Mouse (Mus musculus): ENCODE measurements around the gene Inf2. TPM values are rescaled to one million over a fixed set of nuclear protein-coding genes. Genes with fewer than 3 reads are reported as not detected.
A peak's percentile ranks its signal among the peaks of the same experiment; 100 is the strongest.

Inf2 gene
- polyA plus RNA-seq, 1 experiment from 2014 or later: 4.3 TPM

GRCm38 (mm10) chr12:112575274-112575986, 13.2 kb upstream of the Inf2 start:
- H3K9ac ChIP-seq: no peak overlapping the region
- H3K4me1 ChIP-seq: peaks cover 36% of the 10 kb centered on the region
- no peak for ATAC-seq (ENCODE audit: insufficient read depth, low FRiP score, low read depth)
- no peaks in the 10 kb centered on the region for H3K27me3 ChIP-seq (replicated peaks)
- no peak overlapping the region for H3K4me3 ChIP-seq (replicated peaks)
- no peaks in the 10 kb centered on the region for H3K36me3 ChIP-seq
- no peaks in the 10 kb centered on the region for H3K9me3 ChIP-seq
- H3K4me2 ChIP-seq: no peak overlapping the region
- WGBS: 57% methylated on average over 8 of the region's 8 CpGs
- H3K27ac ChIP-seq: peak overlapping the region; percentile 93

DNA sequence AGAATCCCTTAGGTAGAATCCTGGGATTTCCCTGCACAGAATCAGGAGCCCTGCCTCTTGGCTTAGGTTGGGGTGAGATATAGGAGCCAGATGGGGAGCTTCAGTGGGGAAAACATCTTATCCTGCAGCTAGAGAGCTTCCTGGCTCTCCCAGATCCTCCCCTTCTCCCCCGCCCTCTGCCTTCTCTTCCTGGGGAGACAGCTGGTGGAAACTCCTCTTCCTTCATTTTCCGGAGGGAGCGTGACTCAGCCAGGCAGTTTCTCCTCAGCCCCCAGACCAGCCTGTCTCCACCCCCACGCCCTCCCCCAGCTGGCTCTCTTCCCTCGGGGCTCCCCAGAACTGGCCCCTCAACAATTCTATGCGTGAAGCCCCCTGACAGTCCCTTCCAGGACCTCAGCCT, 12.2 kb upstream of the Inf2 start:
- Histone ChIP-seq H3K4me3 (replicated peaks) (no peak overlapping the region), H3K27ac (peak overlapping the region; percentile 93), H3K36me3 (no peaks in the 10 kb centered on the region), H3K4me2 (peak overlapping the region; percentile 43), H3K4me1 (peaks cover 39% of the 10 kb centered on the region), H3K9ac (no peak overlapping the region), H3K9me3 (no peaks in the 10 kb centered on the region), H3K27me3 (replicated peaks) (no peaks in the 10 kb centered on the region)
- peak; percentile 60; the same call in 1 of the 2 replicates for ATAC-seq (ENCODE audit: insufficient read depth, low FRiP score, low read depth)
- WGBS: 15% methylated on average over 6 of the region's 6 CpGs

DNA sequence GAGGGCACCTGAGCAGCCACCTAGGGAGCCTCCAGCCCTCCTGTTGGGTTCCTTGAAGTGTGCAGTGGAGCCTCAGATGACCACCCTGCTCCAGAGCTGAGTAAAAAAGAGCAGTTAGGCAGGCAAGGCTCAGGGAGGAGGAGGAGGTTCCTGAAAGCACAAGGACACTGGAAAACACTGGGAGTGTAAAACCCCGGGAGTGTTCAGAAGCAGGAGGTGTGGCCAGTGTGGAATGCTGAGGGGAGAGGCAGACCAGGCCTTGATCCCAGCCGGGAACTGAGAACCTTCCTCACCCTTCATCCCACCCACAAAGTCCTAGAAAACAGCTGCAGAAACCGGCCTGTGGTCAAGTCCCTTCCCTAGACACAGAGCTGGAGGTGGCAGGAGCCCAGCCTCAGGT, 11.8 kb upstream of the Inf2 start:
- peak; percentile 77 for ATAC-seq (ENCODE audit: insufficient read depth, low FRiP score, low read depth)
- H3K27me3 ChIP-seq (replicated peaks): no peaks in the 10 kb centered on the region
- H3K4me3 ChIP-seq (replicated peaks): no peak overlapping the region
- H3K9ac ChIP-seq: no peak overlapping the region
- peak overlapping the region; percentile 43 for H3K4me2 ChIP-seq
- no peaks in the 10 kb centered on the region for H3K9me3 ChIP-seq
- H3K4me1 ChIP-seq: peaks cover 39% of the 10 kb centered on the region
- H3K27ac ChIP-seq: peak overlapping the region; percentile 93
- no peaks in the 10 kb centered on the region for H3K36me3 ChIP-seq
- 4% methylated on average over 3 of the region's 3 CpGs for WGBS

GRCm38 (mm10) chr12:112578296-112579090, 10.1 kb upstream of the Inf2 start:
- Histone ChIP-seq H3K27ac (no peak overlapping the region), H3K4me3 (replicated peaks) (no peak overlapping the region), H3K27me3 (replicated peaks) (no peaks in the 10 kb centered on the region), H3K36me3 (no peaks in the 10 kb centered on the region), H3K9me3 (no peaks in the 10 kb centered on the region), H3K4me2 (no peak overlapping the region), H3K9ac (no peak overlapping the region), H3K4me1 (peaks cover 39% of the 10 kb centered on the region)
- ATAC-seq (ENCODE audit: insufficient read depth, low FRiP score, low read depth): no peak
- WGBS: 66% methylated on average over 6 of the region's 6 CpGs

DNA sequence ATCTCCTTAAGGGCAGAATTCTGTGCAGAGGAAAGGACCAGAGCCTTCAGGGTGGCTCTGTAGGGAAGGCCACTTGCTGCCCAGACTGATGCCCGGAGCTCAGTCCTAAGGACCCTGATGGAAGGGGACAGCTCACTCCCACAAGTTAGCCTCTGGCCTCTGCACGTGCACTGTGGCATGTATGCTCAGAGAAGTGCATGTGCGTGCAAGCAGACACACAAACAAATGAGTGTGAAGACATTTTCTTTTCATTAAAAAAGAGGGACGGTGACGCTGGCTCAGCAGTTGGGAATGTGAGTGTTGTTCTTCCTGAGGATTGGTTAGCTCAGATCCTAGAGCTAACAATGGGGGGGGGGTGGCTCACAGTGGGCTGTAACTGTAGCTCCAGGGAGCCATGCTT, 9.2 kb upstream of the Inf2 start:
- Histone ChIP-seq H3K4me3 (replicated peaks) (no peak overlapping the region), H3K9ac (no peak overlapping the region), H3K27me3 (replicated peaks) (no peaks in the 10 kb centered on the region), H3K9me3 (no peaks in the 10 kb centered on the region), H3K27ac (peak overlapping the region; percentile 23; the same call in 1 of the 2 replicates), H3K4me2 (no peak overlapping the region), H3K36me3 (no peaks in the 10 kb centered on the region), H3K4me1 (peaks cover 39% of the 10 kb centered on the region)
- WGBS: 45% methylated on average over 5 of the region's 5 CpGs
- no peak for ATAC-seq (ENCODE audit: insufficient read depth, low FRiP score, low read depth)

DNA sequence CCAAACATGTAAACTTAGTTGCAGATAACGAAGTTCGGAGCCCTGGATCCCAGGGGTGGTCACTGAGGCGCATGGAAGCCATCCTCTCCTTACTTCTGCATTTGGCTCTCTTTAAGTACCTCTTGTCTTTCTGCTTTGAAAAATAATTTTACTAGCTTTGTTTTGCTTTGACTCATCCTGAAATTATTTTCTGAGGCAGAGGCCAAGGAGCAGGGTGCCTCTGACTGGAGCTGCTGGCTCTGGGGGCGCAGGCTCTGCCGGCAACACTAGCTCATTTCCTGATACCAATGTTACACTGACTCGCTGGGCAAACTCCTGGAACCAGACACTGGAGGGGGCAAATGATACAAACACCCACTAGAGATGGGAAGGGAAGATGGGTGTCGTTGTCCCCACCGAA, 8.7 kb upstream of the Inf2 start:
- Histone ChIP-seq H3K9me3 (no peaks in the 10 kb centered on the region), H3K4me2 (no peak overlapping the region), H3K27ac (0 out of 2 replicates have a peak overlapping the region, but pooled peaks have one; percentile 4), H3K9ac (no peak overlapping the region), H3K4me1 (peaks cover 39% of the 10 kb centered on the region), H3K36me3 (no peaks in the 10 kb centered on the region), H3K27me3 (replicated peaks) (no peaks in the 10 kb centered on the region), H3K4me3 (replicated peaks) (no peak overlapping the region)
- ATAC-seq (ENCODE audit: insufficient read depth, low FRiP score, low read depth): no peak
- 72% methylated on average over 8 of the region's 8 CpGs for WGBS

- no peak for ATAC-seq (ENCODE audit: insufficient read depth, low FRiP score, low read depth)
- WGBS: 71% methylated on average over 3 of the region's 3 CpGs
Measured at GRCm38 (mm10) chr12:112581113-112581512, 7.5 kb upstream of the Inf2 start.

DNA sequence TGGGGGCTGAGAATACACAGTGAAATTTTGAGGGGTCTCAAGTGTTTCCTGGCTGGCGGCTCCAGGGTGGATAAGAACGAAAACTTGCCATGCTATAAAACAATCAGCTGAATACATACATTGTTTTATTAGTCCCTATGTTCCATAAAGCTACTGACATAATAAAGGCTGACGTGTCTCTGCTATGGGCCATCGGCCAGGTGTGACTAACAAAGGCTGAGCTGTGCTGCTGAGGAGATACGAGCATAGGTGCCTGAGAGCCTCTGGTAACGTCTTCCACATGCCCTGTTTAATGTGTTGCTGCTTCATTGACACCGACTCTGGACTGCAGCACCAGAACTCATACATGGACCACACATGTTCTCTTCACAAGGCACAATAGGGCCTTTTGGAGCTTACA, 3.6 kb upstream of the Inf2 start:
- no peak overlapping the region for H3K27ac ChIP-seq
- ATAC-seq (ENCODE audit: insufficient read depth, low FRiP score, low read depth): no peak

More at GRCm38 (mm10) chr12:112581113-112581512, 7.5 kb upstream of the Inf2 start:
- no peaks in the 10 kb centered on the region for H3K9me3 ChIP-seq
- H3K27me3 ChIP-seq (replicated peaks): no peaks in the 10 kb centered on the region
- H3K4me2 ChIP-seq: no peak overlapping the region
- peaks cover 39% of the 10 kb centered on the region for H3K4me1 ChIP-seq
- H3K36me3 ChIP-seq: no peaks in the 10 kb centered on the region
- H3K4me3 ChIP-seq (replicated peaks): no peak overlapping the region
- H3K9ac ChIP-seq: no peak overlapping the region
- no peak overlapping the region for H3K27ac ChIP-seq

DNA sequence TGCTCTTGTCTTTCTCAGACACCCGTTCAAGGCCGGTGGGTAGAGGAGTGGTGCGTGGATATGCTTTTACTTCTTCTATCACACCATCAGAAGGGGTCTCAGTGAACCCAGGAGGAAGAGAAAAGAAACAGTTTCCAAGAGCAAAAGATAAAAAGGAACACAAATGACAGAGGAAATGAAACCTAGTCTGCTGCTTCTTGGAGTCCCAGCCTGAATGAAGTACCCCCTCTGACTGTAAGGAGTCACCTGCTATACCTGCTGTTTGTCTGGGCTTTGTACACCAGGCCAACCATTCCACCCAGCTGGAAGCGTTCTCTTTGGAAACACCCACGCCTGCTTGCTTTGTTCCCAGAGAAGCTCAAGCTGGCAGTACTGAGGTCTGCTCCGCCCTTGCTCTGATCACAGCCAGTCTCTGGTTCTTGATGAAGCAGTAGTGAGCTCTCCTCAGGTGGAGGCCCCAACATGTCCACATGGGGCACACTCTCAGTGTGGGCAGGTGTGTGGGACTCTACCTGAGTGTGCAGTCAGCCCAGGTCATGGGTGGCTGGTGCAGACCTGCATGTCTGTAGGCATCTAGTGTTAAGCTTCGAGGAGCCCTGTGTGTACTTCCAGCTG, 2.6 kb upstream of the Inf2 start:
- no peak overlapping the region for H3K27ac ChIP-seq
- H3K4me1 ChIP-seq: peaks cover 32% of the 10 kb centered on the region
- H3K4me2 ChIP-seq: no peak overlapping the region
- H3K9me3 ChIP-seq: no peaks in the 10 kb centered on the region
- no peak overlapping the region for H3K9ac ChIP-seq
- 0 out of 2 replicates have a peak, but pooled peaks cover 3% of the 10 kb centered on the region for H3K27me3 ChIP-seq (replicated peaks)
- 72% methylated on average over 7 of the region's 7 CpGs for WGBS
- ATAC-seq (ENCODE audit: insufficient read depth, low FRiP score, low read depth): peak; percentile 13; the same call in 1 of the 2 replicates
- no peaks in the 10 kb centered on the region for H3K36me3 ChIP-seq
- no peak overlapping the region for H3K4me3 ChIP-seq (replicated peaks)

More for the DNA sequence above, 3.6 kb upstream of the Inf2 start:
- Histone ChIP-seq H3K27me3 (replicated peaks) (0 out of 2 replicates have a peak, but pooled peaks cover 3% of the 10 kb centered on the region), H3K4me1 (peaks cover 37% of the 10 kb centered on the region), H3K36me3 (no peaks in the 10 kb centered on the region), H3K9me3 (no peaks in the 10 kb centered on the region), H3K4me3 (replicated peaks) (no peak overlapping the region), H3K4me2 (no peak overlapping the region), H3K9ac (no peak overlapping the region)
- 74% methylated on average over 7 of the region's 7 CpGs for whole genome bisulfite sequencing

DNA sequence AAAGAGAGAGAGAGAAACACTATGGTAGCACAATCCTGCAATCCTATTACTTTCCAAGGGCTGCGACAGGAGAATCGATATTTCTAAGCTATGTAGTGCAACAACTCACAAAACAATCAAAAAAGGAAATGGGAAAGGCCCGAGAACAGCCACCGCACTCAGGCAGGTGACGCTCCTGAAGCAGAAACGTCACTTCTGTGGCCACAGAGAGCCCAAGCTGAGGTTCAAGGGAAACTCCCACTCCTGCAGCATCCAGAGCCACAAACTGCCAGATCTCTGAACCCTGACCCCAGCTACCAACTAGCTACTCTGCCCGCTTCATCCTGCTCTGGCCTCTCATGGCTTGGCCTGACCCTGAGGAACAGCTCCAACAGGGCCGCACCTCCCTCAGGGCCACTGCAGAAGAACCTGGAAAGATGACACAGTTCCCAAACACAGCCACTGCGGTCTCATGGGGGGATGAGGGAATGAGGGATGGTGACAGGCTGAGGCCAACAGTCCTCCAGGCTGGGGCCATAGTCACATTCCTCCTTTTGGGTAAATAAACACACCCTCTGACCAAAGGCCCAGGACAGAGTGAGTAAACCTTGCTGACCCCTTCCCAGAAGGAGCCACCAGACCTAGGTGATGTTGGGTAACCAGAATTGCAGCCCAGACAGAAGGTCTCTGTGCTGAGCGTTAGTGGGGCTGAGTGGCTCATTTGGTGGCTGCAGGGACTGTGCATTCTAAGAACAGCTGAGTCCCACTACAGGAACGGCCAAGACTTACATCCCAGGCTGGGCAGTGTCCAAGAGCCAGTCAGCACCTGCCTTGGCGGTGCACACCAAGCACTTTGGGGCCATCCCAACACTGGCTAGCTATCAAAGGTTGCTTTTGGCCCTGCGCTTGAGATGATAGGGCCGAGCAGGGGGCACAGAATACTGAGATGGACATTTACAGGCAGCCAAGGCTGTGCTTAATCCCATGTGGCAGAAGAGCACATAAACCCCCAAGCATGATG, 1.2 kb upstream of the Inf2 start:
- Histone ChIP-seq H3K4me1 (peaks cover 37% of the 10 kb centered on the region), H3K9ac (no peak overlapping the region), H3K27me3 (replicated peaks) (0 out of 2 replicates have a peak, but pooled peaks cover 3% of the 10 kb centered on the region), H3K36me3 (no peaks in the 10 kb centered on the region), H3K27ac (no peak overlapping the region; the same call in 1 of the 2 replicates), H3K4me3 (replicated peaks) (no peak overlapping the region), H3K4me2 (no peak overlapping the region), H3K9me3 (no peaks in the 10 kb centered on the region)
- ATAC-seq (ENCODE audit: insufficient read depth, low FRiP score, low read depth): no peak
- 66% methylated on average over 14 of the region's 14 CpGs for WGBS
